Mouse (Mus musculus) ovary, postnatal 10 days (tissue): ENCODE measurements around the gene Rab4a.
A peak's percentile ranks its signal among the peaks of the same experiment; 100 is the strongest.
"Not testable (repeated sequence)": the region's sequence is repeated elsewhere in the genome, so short reads cannot be mapped to it uniquely, and the experiment has no call there.

ENCODE experiments used
- DNase-seq: peaks from one replicate; pipeline ENCODE4 v3.0.0; 2022; ENCODE audit warnings: low spot score

The Rab4a gene

DNA sequence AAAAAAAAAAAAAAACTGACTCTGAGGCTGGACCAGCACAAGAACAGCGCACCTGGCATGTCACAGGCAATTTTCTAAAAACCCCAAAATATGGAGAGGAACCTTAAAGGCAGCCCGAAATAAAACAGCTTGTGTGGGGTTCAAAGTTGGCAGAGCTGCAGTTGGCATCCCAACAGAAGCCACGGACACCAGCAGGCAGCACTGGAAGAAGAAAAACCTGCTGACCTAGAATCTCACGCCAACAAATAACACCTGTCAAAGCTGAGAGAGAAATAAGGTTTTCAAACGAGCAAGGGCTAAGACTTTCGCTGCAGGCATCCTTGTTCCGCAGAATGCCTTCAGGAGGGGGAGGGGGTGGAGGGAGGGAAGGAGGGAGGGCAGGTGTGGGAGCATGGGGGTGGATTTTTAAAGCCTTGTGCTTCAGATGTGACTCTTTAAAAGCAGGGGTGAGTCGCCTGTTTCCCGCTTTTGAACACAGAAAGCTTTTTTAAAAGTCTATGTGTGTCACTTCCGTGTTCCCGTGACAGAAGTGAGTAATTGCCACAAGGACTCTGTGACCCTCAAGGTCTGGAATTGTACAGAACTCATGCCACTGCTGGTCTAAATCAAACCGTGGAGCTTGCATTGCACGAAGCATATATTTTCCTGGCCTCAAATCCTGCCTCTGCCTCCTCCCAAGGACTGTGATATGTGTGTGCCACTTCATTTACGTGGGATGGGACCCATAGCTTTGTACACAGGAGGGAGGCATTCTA, 17.2 kb upstream of the Rab4a start:
- DNase-seq = no peak

DNA sequence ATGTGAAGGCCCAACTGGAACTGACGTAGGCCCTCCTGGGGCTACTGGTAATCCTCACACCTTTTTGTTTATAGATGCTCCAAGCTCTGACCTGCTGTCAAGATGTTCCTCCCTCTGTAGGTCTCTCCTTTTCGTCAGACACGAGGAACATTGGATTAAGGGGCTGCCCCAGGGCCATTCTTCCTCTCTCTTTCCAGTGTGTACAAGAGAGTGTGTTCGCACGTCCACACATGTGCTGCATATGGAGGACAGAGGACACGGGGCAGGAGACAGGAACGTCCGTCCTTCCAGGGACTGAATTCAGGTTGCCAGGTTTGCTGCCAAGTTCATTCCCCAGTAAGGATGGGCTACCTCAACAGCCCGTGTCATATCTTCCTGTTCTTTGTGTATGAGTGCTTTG, 16.3 kb upstream of the Rab4a start:
- DNase-seq = no peak

DNA sequence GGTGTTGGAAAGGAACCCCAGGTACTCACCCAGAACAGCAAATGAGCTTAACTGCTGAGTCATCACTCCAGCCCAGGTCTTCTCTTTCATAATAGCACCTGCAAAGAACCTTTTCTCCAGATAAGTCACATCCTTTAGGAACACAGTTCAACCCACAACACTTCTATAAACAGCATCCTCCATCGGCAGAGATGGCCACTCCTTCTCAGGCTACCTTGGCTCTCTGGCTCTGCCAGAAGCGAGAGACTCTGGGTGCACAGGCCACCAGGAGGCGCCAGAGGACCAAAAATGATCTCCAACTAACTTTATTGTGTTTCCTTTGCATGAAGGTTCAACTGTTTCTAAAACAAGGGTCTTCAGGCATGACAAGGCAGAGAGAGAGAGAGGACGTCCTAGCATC, 15.8 kb upstream of the Rab4a start:
- peak; percentile 84 for DNase-seq

DNA sequence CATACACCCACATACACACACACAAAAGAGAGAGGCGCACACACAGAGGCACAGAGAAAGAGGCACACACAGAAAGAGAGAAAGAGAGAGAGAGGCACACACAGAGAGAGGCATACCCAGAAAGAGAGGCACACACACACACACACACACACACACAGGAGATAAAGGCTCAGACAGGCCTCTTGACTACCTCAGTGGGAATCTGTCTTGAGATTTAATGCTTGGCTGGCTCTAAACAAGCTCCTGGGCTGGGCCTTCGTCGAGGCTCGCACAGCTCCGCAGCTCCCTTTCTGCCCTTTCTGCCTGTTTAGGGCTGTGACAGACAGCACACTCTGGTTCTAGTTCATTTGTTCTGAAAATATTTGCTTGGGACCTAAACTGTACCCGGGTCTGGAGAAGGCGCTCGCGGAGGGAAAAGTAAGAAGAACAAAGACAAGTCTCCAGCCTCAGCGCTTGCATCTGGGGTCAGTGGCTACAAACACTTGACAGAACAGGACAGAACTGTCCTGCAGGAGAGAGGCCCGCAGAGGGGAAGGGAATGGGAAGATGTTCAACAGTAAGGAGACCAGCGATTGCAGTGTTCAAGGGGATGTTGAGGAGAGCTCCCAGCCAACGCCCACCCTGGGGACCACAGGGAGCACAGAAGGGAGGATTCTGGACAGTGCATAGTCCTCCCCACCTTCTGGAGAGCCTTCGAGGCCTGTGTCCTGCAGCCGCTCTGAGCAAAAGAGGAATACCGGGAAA, 14.5 kb upstream of the Rab4a start:
- DNase-seq = no peak

- no peak for DNase-seq
Measured at GRCm38 (mm10) chr8:123791845-123792225, 13.9 kb upstream of the Rab4a start.

DNA sequence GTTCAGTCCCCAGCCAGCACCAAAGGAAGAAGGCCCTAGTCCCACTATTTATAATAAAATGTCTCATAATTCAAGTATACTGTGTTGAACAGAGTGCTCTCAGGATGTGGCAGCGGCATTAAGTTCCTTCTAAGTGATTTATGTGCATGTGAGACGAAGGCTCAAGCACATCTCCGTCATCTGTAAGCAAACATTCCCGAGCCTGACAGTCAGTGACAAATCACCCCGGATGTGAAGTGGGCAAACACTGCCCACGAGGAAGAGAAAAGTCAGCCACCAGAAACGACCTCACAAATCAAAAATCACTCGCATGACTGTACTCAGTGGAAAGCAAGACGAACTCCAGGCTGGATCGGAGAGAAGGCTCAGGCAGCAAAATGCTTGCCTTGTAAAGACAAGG, 11.9 kb upstream of the Rab4a start:
- no peak for DNase-seq

DNA sequence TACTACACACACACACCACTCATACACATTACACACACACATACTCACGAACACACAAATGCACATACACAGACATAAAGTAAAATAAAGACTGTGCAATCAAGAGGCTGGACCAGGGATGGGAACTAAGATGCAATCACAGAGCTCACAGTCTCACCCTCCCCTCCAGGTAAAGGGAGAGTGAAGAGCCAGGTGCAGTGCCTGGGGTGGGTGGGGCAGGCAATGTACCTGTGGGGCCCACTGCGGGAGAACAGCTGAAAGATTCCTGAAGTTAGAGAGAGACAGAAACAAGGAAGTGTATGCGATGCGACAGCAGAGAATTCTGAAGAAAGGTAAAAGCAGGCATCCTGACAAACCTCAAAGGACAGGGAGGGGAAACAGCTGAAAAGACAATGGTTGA, 11.0 kb upstream of the Rab4a start:
- DNase-seq = no peak

DNA sequence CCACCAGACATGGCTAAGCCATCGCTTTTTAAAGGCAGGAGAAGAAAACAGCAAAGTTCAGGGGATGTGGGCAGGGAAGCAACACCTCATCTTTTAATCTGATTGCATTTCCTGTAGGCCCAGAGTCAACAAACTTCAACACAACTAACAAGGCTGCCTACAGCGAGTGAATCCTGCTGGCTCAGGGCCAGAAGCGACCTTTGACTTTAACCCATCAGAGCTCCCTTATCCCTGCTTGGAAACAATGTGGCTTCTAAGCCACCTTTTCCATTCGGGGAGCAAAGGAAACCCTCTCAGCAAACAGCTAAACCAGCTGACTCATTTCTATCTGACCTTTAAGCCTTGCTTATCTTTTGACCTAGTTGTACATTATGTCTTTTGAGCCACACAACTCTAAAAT, 9.0 kb upstream of the Rab4a start:
- no peak for DNase-seq

- no peak for DNase-seq
Measured at GRCm38 (mm10) chr8:123797928-123798327, 7.9 kb upstream of the Rab4a start.

GRCm38 (mm10) chr8:123799434-123799833, 6.4 kb upstream of the Rab4a start:
- DNase-seq = no peak

DNA sequence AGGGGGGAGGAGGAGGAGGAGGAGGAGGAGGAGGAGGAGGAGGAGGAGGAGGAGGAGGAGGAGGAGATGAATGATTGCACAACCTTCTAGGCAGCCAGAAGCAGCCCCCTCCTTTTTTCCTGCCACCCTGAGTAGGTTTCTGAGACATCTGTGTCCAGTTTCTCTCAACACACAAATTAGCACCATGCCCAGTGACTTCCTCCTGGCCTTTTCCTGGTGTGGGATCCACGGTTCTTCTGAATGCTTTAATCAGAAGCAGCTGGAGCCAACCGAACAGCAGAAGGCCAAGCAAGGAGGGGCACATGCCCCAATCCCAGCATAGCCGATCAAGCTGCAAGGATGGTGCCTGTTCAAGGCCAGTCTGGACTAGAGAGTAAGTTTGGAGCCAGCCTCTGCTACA, 5.9 kb upstream of the Rab4a start:
- no peak for DNase-seq

GRCm38 (mm10) chr8:123800867-123801266, 4.9 kb upstream of the Rab4a start:
- DNase-seq = no peak

DNA sequence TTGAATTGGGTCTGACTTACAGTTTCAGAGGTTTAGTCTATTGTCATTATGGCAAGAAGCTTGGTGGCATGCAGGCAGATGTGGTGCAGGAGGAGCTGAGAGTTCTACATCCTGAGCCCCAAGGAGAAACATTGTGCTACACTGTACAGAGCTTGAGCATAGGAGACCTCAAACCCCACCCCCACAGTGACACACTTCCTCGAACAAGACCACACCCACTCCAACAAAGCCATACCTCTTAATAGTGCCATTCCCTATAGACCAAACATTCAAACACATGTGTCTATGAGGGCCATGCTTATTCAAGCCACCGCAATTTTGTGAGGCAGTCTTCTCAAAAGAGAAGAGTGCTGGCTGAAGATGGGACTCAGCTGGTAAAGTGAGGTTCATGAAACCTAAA, 4.2 kb upstream of the Rab4a start:
- DNase-seq = no peak

DNA sequence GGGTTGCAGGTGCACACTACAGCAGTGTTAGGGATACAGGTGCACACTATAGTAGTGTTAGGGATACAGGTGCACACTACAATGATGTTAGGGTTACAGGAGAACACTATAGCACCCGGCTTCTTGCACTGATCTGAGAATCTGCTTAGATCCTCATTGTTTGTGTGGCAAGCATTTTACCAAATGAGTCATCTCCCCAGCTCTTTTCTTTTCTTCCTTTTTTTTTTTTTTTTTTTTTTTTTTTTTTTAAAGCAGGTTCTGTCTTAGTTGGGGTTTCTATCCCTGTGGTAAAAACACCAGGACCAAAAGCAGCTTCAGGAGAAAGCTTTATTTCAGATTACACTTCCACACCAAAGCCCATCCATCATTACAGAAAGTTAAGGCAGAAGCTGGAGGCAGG, 2.1 kb upstream of the Rab4a start:
- DNase-seq = no peak

DNA sequence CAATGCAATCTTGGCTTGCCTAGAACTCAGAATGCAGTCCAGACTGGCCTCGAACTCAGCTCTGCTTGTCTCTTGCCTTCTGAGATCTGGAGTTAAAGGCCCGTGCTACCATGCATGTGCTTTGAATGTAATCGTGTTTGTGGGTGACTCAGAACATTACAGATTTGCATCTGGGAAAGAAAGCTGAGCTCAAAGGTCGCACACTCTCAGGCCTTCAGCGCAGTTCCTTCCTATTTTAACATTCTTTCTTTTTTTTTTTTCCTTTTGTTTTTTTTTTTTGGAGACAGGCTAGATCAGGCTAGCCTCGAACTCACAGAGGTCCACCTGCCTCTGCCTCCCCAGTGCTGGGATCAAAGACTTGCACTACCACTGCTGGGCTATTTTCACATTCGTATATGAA, 1.2 kb upstream of the Rab4a start:
- no peak for DNase-seq

DNA sequence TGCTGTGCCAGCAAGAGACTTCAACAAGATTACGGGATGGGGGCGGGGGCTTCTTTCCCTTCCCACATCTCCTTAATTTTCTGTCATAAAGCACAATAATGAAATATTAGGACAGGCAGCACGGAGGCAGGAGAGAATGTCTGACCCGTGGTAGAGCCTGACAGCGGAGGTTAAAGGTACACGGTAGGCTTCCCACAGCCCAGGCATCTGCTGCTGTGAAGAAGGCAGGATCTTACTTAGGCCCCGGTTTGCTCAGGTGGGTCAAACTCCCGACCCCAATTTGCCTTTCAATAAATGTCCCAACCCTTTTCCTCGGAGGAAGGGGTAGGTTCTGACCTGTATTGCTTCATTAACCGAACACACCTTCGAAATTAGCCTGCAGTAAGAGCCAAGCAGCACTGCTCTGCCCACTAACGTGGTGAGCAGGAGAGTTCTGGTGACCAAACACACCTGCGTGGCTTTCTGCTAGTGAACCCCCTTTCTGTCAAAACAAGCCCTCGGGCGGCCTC, 522 bp upstream of the Rab4a start:
- no peak for DNase-seq

- DNase-seq = no peak
Measured at GRCm38 (mm10) chr8:123806374-123806935, 670 bp downstream of the Rab4a start.

- DNase-seq = no peak
Measured at GRCm38 (mm10) chr8:123807024-123807431, 1.2 kb downstream of the Rab4a start.

DNA sequence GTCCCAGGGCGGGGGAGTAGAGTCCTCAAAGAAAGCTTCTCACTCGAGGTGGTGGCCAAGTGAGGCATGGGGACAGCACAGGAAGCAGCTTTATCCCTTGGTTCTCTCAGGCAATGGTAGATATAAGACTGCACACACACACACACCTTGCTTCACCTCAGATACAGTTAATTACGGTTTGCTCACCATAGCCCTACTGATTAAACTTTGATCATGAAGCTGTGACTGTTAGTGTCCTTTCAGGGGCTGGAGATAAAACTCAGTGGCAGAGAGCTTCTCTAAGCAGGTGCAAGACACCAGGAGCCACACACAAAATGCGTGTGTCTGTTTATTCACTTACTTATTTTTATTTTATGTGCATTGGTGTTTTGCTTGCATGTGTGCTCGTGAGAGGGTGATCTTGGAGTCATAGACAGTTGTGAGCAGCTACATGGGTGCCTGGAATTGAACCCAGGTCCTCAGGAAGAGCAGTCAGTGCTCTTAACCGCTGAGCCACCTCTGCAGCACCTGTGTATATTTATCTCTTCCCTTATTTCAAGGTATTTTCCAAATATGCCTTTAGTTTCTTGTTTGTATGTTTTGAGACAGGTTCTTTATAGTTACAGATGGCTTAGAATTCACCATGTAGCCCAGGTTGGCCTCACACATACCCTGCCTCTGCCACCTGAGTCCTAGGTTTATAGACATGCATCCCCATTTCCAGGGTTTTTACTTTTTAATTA, 2.2 kb downstream of the Rab4a start:
- DNase-seq = no peak

DNA sequence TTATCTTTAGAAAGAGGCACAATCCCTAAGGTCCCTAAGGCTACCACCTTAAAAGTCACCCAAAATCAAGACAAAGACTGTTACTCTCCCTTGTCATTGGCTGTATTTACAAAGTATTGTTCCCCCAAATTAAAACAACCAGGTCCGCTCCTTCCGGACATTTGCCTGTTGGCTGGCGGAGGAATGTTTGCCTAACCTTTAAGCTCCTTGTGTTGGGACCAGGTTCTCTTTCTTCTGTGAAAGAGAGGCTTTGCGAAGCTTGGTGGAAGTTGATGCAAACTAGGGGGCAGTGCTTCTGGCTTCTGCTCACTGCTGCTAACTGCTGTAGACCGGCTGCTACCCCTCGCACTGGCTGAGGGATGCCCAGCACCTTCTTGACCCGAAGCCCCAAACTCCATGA, 2.9 kb downstream of the Rab4a start:
- DNase-seq = no peak

- not testable (repeated sequence) for DNase-seq
Measured at GRCm38 (mm10) chr8:123809342-123809741, 3.6 kb downstream of the Rab4a start.

DNA sequence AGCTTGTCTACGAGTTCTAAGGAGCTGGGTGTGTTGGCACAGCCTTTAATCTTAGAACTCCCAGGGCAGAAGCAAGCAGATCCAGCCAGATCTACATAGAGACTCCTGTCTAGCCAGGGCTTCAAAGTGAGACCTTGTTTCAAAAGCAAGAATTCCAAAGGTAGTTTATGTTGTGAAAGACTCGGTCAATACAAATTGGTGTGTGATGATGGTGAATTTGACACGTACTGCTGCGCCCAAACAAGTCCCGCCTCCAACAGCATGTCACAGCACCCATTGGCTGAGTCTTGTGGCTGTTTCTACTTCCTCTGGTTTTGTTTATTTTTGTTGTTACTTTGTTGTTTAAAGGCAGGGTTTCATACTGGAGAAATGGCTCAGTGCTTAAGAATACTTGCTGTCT, 6.4 kb downstream of the Rab4a start:
- DNase-seq = no peak
